ENCODE assay signal across 14 mouse cellular contexts in the genomic region with DNA sequence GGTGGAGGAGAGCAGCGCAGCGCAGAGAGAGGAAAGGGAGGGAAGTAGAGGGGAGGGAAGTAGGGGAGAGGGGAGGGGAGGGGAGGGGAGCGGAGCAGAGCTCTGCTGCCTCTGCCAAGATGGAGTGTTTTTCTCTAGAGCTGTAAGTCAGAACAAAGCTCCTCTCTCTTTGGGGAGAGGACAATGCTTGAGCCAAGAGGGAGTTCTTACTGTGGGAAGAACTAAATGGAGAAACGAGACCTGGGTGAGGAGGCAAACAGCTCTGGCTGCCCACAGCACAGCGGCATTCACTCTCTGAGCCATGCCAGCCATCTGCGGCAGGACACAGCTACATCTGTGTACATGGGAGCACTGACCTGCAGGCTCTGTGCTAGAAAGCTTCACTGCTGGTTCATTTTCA. TPM values are rescaled to one million over a fixed set of nuclear protein-coding genes. Genes with fewer than 3 reads are reported as not detected.
DNase-seq lines count a peak whose midpoint lies in the region; ATAC-seq and TF ChIP-seq lines count a peak whose summit lies in the region.
"Had no signal": no experiment of that assay in that cellular context is flagged by ENCODE, and none has a peak within 500 bp of the region (broad histone marks: within the 10 kb centered on the region; RNA-seq: fewer than 3 reads in every experiment).

No protein-coding gene starts in this region.

- H3K9me3 ChIP-seq in liver, embryonic 16.5 days (replicated peaks; ENCODE audit: control insufficient read depth, low read length): no peaks in the 10 kb centered on the region
- H3K9me3 ChIP-seq in liver, embryonic 12.5 days (replicated peaks): no peaks in the 10 kb centered on the region

- intact Hi-C loops in gastrocnemius, adult 2 months (cut with DNase I): no loop called here
- intact Hi-C loops in gastrocnemius, postnatal 14 days (cut with DNase I; ENCODE audit: low total_unique reads): no loop called here

- DNase-seq in gastrocnemius, adult 2 months: no peak
- DNase-seq in gastrocnemius, postnatal 14 days: no peak
- DNase-seq in thymus, postnatal 0 days (ENCODE audit: low spot score): no peak
- DNase-seq in cerebellum, postnatal 4 days (ENCODE audit: low spot score in 2 of 2): no peak
- DNase-seq: adrenal gland, adult 2 months; cerebellum, adult 11-12 months; layer of hippocampus, adult 9-11 months; lung, postnatal 4 days; thymus, postnatal 36 days had no signal

- H3K4me2 ChIP-seq in liver, embryonic 16.5 days (ENCODE audit: low read depth, low read length): no peak overlapping the region
- no peak overlapping the region for H3K4me2 ChIP-seq in liver, embryonic 12.5 days

- no peaks in the 10 kb centered on the region for H3K27me3 ChIP-seq in liver, embryonic 16.5 days (ENCODE audit: control insufficient read depth, insufficient read depth, low read depth, low read length)
- no peaks in the 10 kb centered on the region for H3K27me3 ChIP-seq in liver, embryonic 12.5 days (replicated peaks)
- H3K27me3 ChIP-seq: Patski had no signal

- TF ChIP-seq CTCF in gastrocnemius, adult 2 months (IDR thresholded peaks at IDR 0.05): no peak
- no peak for TF ChIP-seq CTCF in bone marrow, adult 2 months (IDR thresholded peaks at IDR 0.05; ENCODE audit: control insufficient read depth, insufficient read depth, low read length)

- peak overlapping the region; percentile 10 for H3K4me3 ChIP-seq in gastrocnemius, adult 2 months
- H3K4me3 ChIP-seq in liver, embryonic 16.5 days (ENCODE audit: low read depth, low read length): no peak overlapping the region
- no peak overlapping the region for H3K4me3 ChIP-seq in liver, embryonic 12.5 days
- H3K4me3 ChIP-seq in bone marrow, adult 2 months (replicated peaks; ENCODE audit: control insufficient read depth, low read depth, low read length): peak overlapping the region; percentile 35

- H3K27ac ChIP-seq in gastrocnemius, adult 2 months: peak overlapping the region; percentile 49
- 0 out of 2 replicates have a peak overlapping the region, but pooled peaks have one; percentile 28 for H3K27ac ChIP-seq in liver, embryonic 16.5 days (ENCODE audit: low read length)
- H3K27ac ChIP-seq in liver, embryonic 12.5 days: no peak overlapping the region
- peak overlapping the region; percentile 81 for H3K27ac ChIP-seq in bone marrow, adult 2 months (ENCODE audit: control insufficient read depth, insufficient read depth, low read depth, low read length, poor library complexity)

- ATAC-seq in liver, embryonic 16.5 days (ENCODE audit: low read depth): no peak
- ATAC-seq in liver, embryonic 12.5 days: no peak
- ATAC-seq in megakaryocyte, adult 5-6 weeks (ENCODE audit: poor library complexity, severe bottlenecking): peak; percentile 29; the same call in 1 of the 2 replicates
- ATAC-seq: Patski had no signal

- no peaks in the 10 kb centered on the region for H3K4me1 ChIP-seq in liver, embryonic 16.5 days (ENCODE audit: control insufficient read depth, low read depth, low read length)
- H3K4me1 ChIP-seq in liver, embryonic 12.5 days: peaks cover 5% of the 10 kb centered on the region; the same call in 1 of the 2 replicates
- H3K4me1 ChIP-seq in bone marrow, adult 2 months (ENCODE audit: control insufficient read depth, insufficient read depth, low read length): peaks cover 5% of the 10 kb centered on the region

- TF ChIP-seq POLR2A in bone marrow, adult 2 months (IDR thresholded peaks at IDR 0.05; ENCODE audit: borderline replicate concordance, control insufficient read depth, low read depth, low read length): no peak

- H3K9ac ChIP-seq in liver, embryonic 16.5 days (ENCODE audit: low read depth, low read length): no peak overlapping the region
- H3K9ac ChIP-seq in liver, embryonic 12.5 days: no peak overlapping the region

- H3K36me3 ChIP-seq in liver, embryonic 16.5 days (ENCODE audit: control insufficient read depth, insufficient read depth): peaks cover 88% of the 10 kb centered on the region
- H3K36me3 ChIP-seq in liver, embryonic 12.5 days: peaks cover 96% of the 10 kb centered on the region

- WGBS in liver, embryonic 16.5 days (ENCODE audit: insufficient replicate concordance): 78% methylated on average over 6 of the region's 6 CpGs
- WGBS in liver, embryonic 12.5 days (ENCODE audit: insufficient replicate concordance): 93% methylated on average over 6 of the region's 6 CpGs
- 64% methylated on average over 5 of the region's 6 CpGs for WGBS in bone marrow, adult 2 months

RNA-seq across cellular contexts. Expression of a gene that starts 21.0 kb away (rescaled TPM):
- total RNA-seq in gastrocnemius, adult 2 months (2021): under 1 TPM; 0.64 to 0.69 TPM
- 1 to 10 TPM; 4.9 to 5.1 TPM for total RNA-seq in gastrocnemius, postnatal 14 days (2021)
- 29.7 and 29.9 TPM in 2 replicates for polyA plus RNA-seq in liver, embryonic 16.5 days (2015; fragmentation: Nextera tagmentation; extraction: Ambion mirVana)
- 35.2 and 35.3 TPM in 2 replicates for polyA plus RNA-seq in liver, embryonic 12.5 days (2016; fragmentation: Nextera tagmentation; extraction: Ambion mirVana)
- 26.1 and 35.5 TPM in 2 replicates for polyA plus RNA-seq in bone marrow, adult 2 months (2011; ENCODE audit: insufficient read depth, insufficient read length, low replicate concordance, missing spikeins)
- 100 and 102 TPM in 2 replicates for total RNA-seq in megakaryocyte, adult 5-6 weeks (2015)
- 73.3 and 81.7 TPM in 2 replicates for total RNA-seq in megakaryocyte, adult 5-6 weeks (2017)
- polyA plus RNA-seq in thymus, postnatal 0 days (2015; fragmentation: Nextera tagmentation; extraction: Ambion mirVana): 20.1 and 20.7 TPM in 2 replicates

RNA-seq across cellular contexts. Expression of a gene that starts 43.3 kb away (rescaled TPM):
- total RNA-seq in gastrocnemius, adult 2 months (2021): under 1 TPM; 0.36 to 0.59 TPM
- total RNA-seq in gastrocnemius, postnatal 14 days (2021): under 1 TPM; 0.33 to 0.39 TPM
- 1.2 and 1.3 TPM in 2 replicates for polyA plus RNA-seq in liver, embryonic 16.5 days (2015; fragmentation: Nextera tagmentation; extraction: Ambion mirVana)
- 2.1 and 2.2 TPM in 2 replicates for polyA plus RNA-seq in liver, embryonic 12.5 days (2016; fragmentation: Nextera tagmentation; extraction: Ambion mirVana)
- 4.9 and 8.9 TPM in 2 replicates for polyA plus RNA-seq in bone marrow, adult 2 months (2011; ENCODE audit: insufficient read depth, insufficient read length, low replicate concordance, missing spikeins)
- total RNA-seq in megakaryocyte, adult 5-6 weeks (2015): 2.2 and 2.7 TPM in 2 replicates
- total RNA-seq in megakaryocyte, adult 5-6 weeks (2017): 3.4 and 5.8 TPM in 2 replicates
- 12.3 and 16.2 TPM in 2 replicates for polyA plus RNA-seq in thymus, postnatal 0 days (2015; fragmentation: Nextera tagmentation; extraction: Ambion mirVana)

Comparison
In these comparisons a context has a peak if more than half of its experiments do, and no peak if none do; other contexts are left out.
1. H3K4me3 ChIP-seq: peak in gastrocnemius, adult 2 months (single experiment) and bone marrow, adult 2 months (single experiment); none in liver, embryonic 16.5 days (single experiment) and liver, embryonic 12.5 days (single experiment).